Mouse (Mus musculus) limb, embryonic 11.5 days (tissue): ENCODE measurements around the gene Gpc4. TPM values are rescaled to one million over a fixed set of nuclear protein-coding genes. Genes with fewer than 3 reads are reported as not detected.

Experiments used
- ATAC-seq: fragments of 200-750 bp; cut with Nextera tagmentation; 2 replicates; pipeline ENCODE4 v1.8.0; 2017; ENCODE audit warnings: low read depth; ENCODE audit not compliant: insufficient number of reproducible peaks, low FRiP score, low TSS enrichment
- DNase-seq: peaks from one replicate; pipeline ENCODE4 v3.0.0-alpha.2; 2015; ENCODE audit warnings: low spot score
- H3K27ac ChIP-seq: fragments of 300-500 bp; sonication (generic); replicated peaks from 2 replicates; pipeline ENCODE4 v1.5.1; 2014; ENCODE audit warnings: low read depth, mild to moderate bottlenecking, low read length
- H3K27me3 ChIP-seq: fragments of 300-500 bp; sonication (generic); 2 replicates; pipeline ENCODE4 v1.6.1; 2014; ENCODE audit warnings: mild to moderate bottlenecking, low read length, mixed read lengths; ENCODE audit not compliant: control insufficient read depth, insufficient read depth
- H3K36me3 ChIP-seq: fragments of 300-500 bp; sonication (generic); 2 replicates; pipeline ENCODE4 v1.6.1; 2014; ENCODE audit warnings: mild to moderate bottlenecking, low read length, moderate library complexity, mixed read lengths; ENCODE audit not compliant: control insufficient read depth, insufficient read depth
- H3K4me1 ChIP-seq: fragments of 300-500 bp; sonication (generic); 2 replicates; pipeline ENCODE4 v1.6.1; 2014; ENCODE audit warnings: low read length, mixed read lengths; ENCODE audit not compliant: control insufficient read depth, insufficient read depth
- H3K4me2 ChIP-seq: fragments of 300-500 bp; sonication (generic); 2 replicates; pipeline ENCODE4 v1.6.1; 2014; ENCODE audit warnings: low read depth, mild to moderate bottlenecking, moderate library complexity; ENCODE audit not compliant: severe bottlenecking
- H3K4me3 ChIP-seq: fragments of 300-500 bp; sonication (generic); 2 replicates; pipeline ENCODE4 v1.5.1; 2014; ENCODE audit warnings: low read depth, low read length
- H3K9ac ChIP-seq: fragments of 300-500 bp; sonication (generic); 2 replicates; pipeline ENCODE4 v1.6.1; 2014; ENCODE audit warnings: mild to moderate bottlenecking, low read length
- H3K9me3 ChIP-seq: fragments of 300-500 bp; sonication (generic); 2 replicates; pipeline ENCODE4 v1.6.1; 2016; ENCODE audit warnings: low read length; ENCODE audit not compliant: control insufficient read depth
- WGBS: fragments of 180-500 bp; shearing (Covaris S2); extraction: QIAGEN DNeasy Blood & Tissue Kit; methylation state at CpG from one replicate; pipeline ENCODE4 v1.1.7; 2014; 5-methylcytosine and 5-hydroxymethylcytosine counted together
- polyA plus RNA-seq: library from polyadenylated mRNA; unstranded; fragments of >200 nt; fragmentation: Nextera tagmentation; extraction: Ambion mirVana; gene quantifications from 2 replicates; pipeline ENCODE4 v1.2.1, GENCODE M21; 2014

The Gpc4 gene
- 23.0 and 26.3 TPM in 2 replicates for polyA plus RNA-seq

DNA sequence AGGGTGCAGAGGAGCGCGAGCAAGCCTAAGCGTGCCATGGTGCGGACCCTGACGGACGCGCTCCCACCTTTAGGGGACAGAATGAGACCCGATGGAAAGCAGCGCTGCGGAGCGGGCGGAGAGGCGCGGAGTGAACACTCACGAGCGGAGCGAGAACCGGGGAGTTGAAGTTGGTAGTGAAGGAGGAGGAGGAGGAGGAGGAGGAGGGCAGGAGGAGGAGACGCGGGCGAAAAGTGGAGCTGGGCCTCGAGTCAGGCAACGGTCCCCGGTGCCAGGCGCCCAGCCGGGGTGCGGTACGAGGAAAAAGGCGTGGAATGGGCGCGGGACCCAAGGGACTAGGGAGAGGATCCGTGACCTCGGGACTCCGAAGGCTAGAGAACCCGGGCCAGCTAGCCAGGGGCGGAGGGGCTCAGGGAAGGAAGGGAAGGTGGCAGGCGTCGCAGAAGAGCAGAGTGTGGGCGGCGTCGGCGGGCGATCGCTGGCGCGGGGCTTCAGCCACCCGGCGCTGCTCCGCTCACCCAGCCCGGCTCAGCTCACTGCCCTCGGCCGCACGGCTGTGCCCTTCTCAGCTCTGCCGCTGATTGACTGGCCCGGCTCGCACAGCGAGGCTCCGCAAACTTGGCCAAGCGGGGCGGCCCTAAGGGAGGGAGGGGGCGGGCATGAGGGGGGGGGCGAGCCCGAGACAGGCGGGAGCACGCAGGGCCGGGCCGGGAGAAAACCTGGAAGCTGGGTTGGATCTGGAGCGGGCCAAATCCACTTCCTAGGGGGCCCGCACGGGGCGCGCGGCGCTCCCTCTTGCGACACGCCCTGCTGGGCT lies at the start of gene Gpc4:
Gene Gpc4, minus strand, starts transcription at position 515 of the 817 bp plus-strand sequence.
- no peak within 1 kb of the TSS for H3K27ac ChIP-seq
- ATAC-seq (peak; percentile 81), DNase-seq (peak; percentile 78)
- peak within 1 kb of the TSS; percentile 60 for H3K9ac ChIP-seq
- peak within 1 kb of the TSS; percentile 48 for H3K4me3 ChIP-seq
- peaks cover 13% of the 10 kb centered on the region for H3K27me3 ChIP-seq
- H3K9me3 ChIP-seq, result no peaks in the 10 kb centered on the region
- 20% methylated on average over 41 of the region's 76 CpGs for WGBS
- H3K4me2 ChIP-seq, result peak within 1 kb of the TSS; percentile 67
- H3K4me1 ChIP-seq, result no peaks in the 10 kb centered on the region
- H3K36me3 ChIP-seq, result no peaks in the 10 kb centered on the region

DNA sequence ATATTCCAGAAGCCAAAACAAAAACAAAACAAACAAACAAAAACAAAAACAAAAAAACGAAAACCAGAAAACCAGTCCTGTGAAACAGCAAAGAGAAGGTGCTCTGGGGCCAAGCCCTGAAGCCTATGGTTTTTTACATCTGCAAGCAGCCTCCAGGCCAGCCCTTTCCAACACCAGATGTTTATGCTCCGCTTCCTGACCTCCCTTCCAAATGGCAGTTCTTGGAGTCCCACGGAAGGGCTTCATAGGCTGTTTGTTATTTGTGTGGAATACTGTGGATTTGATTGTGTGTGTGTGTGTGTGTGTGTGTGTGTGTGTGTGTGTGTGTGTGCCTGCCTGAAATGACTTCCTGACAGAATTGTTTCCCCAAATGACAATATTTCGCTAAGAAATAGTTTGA lies 47.8 kb upstream of the Gpc4 start:
- H3K4me3 ChIP-seq, result no peak overlapping the region
- H3K27me3 ChIP-seq, result no peaks in the 10 kb centered on the region
- H3K4me1 ChIP-seq, result no peaks in the 10 kb centered on the region
- H3K27ac ChIP-seq, result no peak overlapping the region
- H3K4me2 ChIP-seq, result no peak overlapping the region
- ATAC-seq, result no peak
- DNase-seq, result peak; percentile 29
- H3K9ac ChIP-seq, result no peak overlapping the region
- H3K36me3 ChIP-seq, result no peaks in the 10 kb centered on the region
- 52% methylated on average over 4 of the region's 4 CpGs for WGBS
- no peaks in the 10 kb centered on the region for H3K9me3 ChIP-seq

DNA sequence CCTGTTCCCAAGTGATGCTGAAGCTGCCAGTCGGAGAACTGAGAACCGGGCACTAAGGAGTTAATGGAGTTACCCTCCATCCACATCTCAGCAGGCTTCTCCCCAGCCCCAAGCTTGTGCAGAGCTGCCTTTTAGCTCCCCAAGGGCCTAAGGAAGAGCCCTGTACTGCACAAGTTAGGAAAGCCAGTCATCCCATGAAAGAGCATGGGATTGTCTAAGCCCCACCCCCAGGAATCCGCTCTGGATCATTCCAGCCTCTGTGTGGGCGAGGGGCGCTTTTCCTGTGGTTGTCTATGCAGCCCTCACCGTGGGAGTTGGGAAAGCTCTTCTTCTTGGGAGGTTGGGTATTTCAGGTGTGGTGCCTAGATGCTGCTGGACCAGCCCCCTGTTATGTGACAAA lies 34.8 kb upstream of the Gpc4 start:
- WGBS, result 22% methylated on average over 6 of the region's 6 CpGs
- DNase-seq (no peak), ATAC-seq (no peak)
- H3K27ac ChIP-seq, result no peak overlapping the region
- H3K27me3 ChIP-seq, result no peaks in the 10 kb centered on the region
- H3K9ac ChIP-seq, result no peak overlapping the region
- no peaks in the 10 kb centered on the region for H3K9me3 ChIP-seq
- no peaks in the 10 kb centered on the region for H3K4me1 ChIP-seq
- H3K4me2 ChIP-seq, result no peak overlapping the region
- H3K4me3 ChIP-seq, result no peak overlapping the region
- H3K36me3 ChIP-seq, result no peaks in the 10 kb centered on the region

DNA sequence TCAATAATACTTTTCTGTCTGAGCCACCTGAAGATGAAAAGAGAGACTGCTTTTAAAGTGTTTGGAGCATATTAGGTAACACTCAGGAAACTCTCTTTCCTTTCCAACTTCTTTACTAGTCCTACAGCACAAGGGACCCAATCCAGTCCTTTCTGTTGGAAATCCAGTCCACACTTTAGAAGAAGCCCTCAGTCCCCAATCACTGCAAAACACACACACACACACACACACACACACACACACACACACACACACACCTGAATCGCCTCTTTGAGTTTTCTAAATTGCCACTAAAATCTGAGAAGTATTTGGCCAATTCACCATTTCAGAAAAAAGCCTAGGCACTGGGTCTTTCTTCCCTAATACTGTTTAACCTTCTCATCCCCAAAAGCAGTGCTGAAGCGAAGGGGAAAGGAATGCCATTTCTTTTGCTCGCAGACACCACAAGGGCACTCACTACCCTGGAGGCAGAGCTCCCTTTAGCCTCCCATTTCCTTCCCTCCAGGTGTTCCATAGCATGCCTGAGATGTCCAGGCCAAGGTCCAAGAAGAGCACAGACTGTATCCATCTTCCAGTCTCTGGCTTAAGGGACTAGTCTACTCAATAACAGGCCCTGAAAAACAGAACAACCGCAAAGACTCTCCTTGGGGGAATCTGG lies 28.4 kb upstream of the Gpc4 start:
- H3K27me3 ChIP-seq, result no peaks in the 10 kb centered on the region
- no peak overlapping the region for H3K9ac ChIP-seq
- 40% methylated on average over 4 of the region's 4 CpGs for WGBS
- no peaks in the 10 kb centered on the region for H3K36me3 ChIP-seq
- H3K4me2 ChIP-seq, result no peak overlapping the region
- no peaks in the 10 kb centered on the region for H3K4me1 ChIP-seq
- no peak overlapping the region for H3K27ac ChIP-seq
- DNase-seq, result no peak
- no peaks in the 10 kb centered on the region for H3K9me3 ChIP-seq
- no peak overlapping the region for H3K4me3 ChIP-seq
- ATAC-seq, result no peak

DNA sequence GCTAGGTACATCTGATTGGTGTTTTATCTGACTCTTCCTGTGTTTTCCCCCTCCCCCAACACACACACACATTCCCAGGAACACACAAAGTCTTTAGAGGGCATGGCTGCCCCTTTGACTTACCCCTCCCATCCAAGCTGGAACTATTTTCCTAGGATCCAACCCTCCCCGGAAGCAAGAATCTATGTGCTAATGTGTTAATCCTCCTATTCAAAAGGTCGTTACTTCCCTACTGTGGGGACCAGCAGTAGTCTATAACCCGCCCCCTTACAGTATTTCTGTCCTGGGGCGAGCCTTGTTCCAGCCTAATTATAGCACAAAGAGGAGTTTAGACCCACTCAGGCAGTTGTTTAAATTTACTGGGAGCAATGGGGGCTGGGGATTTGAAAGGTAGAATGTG lies 24.0 kb upstream of the Gpc4 start:
- DNase-seq (no peak), ATAC-seq (no peak)
- no peaks in the 10 kb centered on the region for H3K36me3 ChIP-seq
- H3K4me3 ChIP-seq, result no peak overlapping the region
- WGBS, result 32% methylated on average over 4 of the region's 4 CpGs
- no peaks in the 10 kb centered on the region for H3K27me3 ChIP-seq
- H3K27ac ChIP-seq, result no peak overlapping the region
- H3K9ac ChIP-seq, result no peak overlapping the region
- no peak overlapping the region for H3K4me2 ChIP-seq
- H3K4me1 ChIP-seq, result no peaks in the 10 kb centered on the region
- H3K9me3 ChIP-seq, result no peaks in the 10 kb centered on the region

DNA sequence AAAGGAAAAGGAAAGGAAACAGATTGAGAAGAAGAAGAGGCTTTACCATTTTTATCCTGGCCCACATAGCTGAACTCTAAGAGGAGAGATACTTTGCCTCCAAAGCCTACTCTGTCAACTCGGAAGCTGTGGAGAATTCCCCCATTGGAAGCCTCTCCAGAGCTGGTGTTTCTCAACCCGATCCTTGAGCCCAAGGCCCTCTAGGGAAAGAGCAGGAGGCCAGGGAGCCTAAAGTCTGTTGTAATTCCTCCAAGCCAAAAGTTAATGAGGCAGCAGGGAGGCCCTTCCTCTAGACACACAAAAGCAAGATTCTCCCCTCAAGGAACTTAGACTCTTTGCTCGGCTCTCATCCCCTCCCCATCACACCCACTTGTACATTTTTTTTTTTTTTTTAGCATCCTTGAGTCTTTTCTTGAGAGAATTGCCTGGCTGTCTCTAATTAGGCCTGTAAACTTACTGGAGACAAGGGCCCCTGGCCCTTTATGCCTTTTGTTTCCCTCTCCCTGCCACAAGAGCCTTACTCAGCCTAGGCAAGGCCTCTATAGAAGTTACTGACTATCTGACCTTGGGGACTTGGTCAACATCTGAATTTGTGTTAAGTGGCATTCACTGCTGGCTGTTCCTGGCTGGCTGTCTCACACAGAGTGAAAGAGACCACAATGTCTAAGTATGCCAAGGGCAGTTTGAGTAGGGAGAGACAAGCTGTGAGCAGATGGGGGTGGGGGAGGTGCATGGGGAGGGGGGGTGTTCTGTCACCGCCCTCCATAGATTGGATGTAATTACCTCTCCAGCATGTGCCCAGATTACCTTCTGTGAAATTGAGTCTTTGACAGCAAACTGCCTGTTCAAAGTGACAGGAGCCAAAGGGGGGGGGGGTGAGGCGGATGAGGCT lies 18.7 kb upstream of the Gpc4 start:
- no peak overlapping the region for H3K9ac ChIP-seq
- no peaks in the 10 kb centered on the region for H3K4me1 ChIP-seq
- no peaks in the 10 kb centered on the region for H3K27me3 ChIP-seq
- H3K4me3 ChIP-seq, result no peak overlapping the region
- H3K4me2 ChIP-seq, result no peak overlapping the region
- no peak overlapping the region for H3K27ac ChIP-seq
- no peak for ATAC-seq
- H3K9me3 ChIP-seq, result no peaks in the 10 kb centered on the region
- 43% methylated on average over 5 of the region's 5 CpGs for WGBS
- no peak for DNase-seq
- no peaks in the 10 kb centered on the region for H3K36me3 ChIP-seq

DNA sequence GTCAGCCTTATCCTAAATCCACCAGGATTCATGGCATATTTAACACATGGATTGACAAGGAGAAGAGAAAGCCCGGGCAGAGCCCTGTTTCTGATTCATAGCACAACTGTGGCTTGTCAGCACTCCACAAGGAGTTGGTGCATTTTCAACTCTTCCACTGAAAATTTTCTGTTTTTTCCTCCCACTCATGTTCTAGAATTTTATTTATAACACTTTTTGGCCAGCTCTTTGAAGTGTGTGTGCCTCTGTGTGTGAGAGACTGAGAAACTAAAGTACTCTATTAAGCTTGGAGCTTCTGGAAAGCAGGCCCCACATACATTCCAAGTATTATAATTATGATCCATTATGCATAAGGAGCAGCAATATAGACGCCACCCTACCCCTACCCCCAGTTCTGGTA lies 16.3 kb upstream of the Gpc4 start:
- 86% methylated on average over 2 of the region's 2 CpGs for WGBS
- no peaks in the 10 kb centered on the region for H3K27me3 ChIP-seq
- H3K4me2 ChIP-seq, result no peak overlapping the region
- no peak overlapping the region for H3K4me3 ChIP-seq
- H3K9ac ChIP-seq, result no peak overlapping the region
- H3K9me3 ChIP-seq, result no peaks in the 10 kb centered on the region
- ATAC-seq (no peak), DNase-seq (no peak)
- no peaks in the 10 kb centered on the region for H3K36me3 ChIP-seq
- no peak overlapping the region for H3K27ac ChIP-seq
- no peaks in the 10 kb centered on the region for H3K4me1 ChIP-seq

DNA sequence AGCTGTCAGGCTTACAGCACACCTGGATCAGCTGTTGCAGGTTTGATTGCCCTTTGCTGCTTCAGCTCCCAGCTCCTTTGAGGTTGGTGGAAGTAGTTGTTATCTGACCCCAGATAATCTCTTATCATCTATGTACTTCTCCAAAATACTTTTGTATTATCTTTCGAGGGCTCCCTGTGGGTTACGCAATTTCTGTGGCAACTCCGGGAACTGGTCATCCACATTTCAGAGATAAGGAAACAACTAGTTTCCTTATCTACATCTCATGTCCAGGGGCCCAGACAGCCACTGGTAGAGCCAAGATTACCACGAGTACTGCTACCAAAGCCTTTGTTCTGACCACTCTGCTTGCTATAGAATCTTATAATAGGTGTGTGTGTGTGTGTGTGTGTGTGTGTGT lies 12.0 kb upstream of the Gpc4 start:
- H3K36me3 ChIP-seq, result no peaks in the 10 kb centered on the region
- H3K27me3 ChIP-seq, result no peaks in the 10 kb centered on the region
- 79% methylated on average over 4 of the region's 4 CpGs for WGBS
- H3K4me1 ChIP-seq, result no peaks in the 10 kb centered on the region
- H3K9ac ChIP-seq, result no peak overlapping the region
- DNase-seq (no peak), ATAC-seq (no peak)
- no peak overlapping the region for H3K4me2 ChIP-seq
- H3K27ac ChIP-seq, result no peak overlapping the region
- H3K4me3 ChIP-seq, result no peak overlapping the region
- no peaks in the 10 kb centered on the region for H3K9me3 ChIP-seq
